Mouse (Mus musculus): ENCODE measurements around the gene Mif.
"Not testable (repeated sequence)": the region's sequence is repeated elsewhere in the genome, so short reads cannot be mapped to it uniquely, and the experiment has no call there.

Mif gene

DNA sequence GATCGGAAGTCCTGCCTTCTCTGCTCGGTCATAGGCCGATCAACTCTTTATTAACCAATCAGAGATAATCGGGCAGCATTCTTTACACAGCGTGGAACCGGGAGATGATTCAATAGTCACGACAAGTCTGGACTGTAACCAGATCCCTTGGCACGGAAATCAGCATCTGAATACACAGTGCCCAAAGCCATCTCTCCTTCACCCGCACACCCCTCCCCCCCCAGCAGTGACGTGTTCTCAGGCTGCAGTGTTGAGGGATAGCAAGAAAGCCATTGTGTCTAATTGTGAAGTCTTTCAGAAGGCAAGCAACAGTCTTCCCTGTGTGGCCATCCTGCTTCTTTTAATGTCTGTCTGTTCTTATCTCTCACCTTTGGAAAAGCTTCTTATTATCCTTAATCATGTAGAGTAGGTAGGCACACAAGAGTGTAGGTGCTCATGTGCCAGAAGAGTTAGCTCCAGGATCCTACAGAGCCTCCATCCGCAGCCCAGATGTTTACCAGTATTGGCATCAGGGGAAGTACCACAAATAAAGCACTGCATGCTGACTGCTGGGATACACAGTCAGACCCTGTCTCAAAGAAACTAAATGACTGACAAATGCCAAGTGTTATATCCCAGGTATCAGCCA is 13.0 kb upstream of the Mif start:
- DNase-seq, result peak; percentile 58

DNA sequence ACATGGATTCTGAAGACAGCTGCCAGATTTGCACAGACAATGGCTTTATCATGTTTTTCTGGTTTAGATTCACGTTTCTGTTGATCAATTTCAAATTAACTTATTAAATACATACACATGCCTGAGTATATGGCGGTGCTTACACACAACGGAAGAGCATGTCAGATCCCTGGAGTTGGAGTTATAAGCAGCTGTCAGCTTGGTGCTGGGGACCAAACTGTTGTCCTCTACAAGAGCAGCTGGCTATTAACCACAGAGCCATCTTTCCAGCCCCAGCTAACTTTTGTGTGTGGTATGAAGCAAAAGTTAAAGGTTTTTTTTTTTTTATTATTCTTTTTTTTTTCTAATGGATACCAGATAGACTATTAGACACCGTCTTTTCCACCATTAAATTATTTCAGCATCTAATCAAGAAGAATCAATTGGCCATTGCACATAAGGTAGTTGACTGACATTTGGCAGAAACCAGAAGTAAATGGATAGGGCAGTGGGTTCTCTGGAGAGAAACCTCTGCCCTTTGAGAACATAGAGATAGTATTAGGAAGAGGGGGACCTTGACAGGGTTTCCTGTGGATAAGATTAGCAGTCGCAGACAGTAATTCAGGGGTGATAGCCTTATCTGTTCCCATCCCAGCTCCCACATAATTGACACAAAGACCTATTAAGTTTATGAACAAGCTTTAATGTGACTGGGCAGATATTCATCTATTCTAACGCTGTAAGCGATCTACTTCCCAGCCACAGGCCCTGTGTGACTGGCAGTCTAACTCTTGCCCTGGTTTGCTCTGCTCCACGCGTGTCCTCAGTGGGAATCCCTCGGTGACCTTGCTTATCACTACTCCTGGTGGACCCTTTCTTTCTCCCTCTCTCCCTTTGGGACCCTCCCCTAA is 12.2 kb upstream of the Mif start:
- DNase-seq, result no peak

DNA sequence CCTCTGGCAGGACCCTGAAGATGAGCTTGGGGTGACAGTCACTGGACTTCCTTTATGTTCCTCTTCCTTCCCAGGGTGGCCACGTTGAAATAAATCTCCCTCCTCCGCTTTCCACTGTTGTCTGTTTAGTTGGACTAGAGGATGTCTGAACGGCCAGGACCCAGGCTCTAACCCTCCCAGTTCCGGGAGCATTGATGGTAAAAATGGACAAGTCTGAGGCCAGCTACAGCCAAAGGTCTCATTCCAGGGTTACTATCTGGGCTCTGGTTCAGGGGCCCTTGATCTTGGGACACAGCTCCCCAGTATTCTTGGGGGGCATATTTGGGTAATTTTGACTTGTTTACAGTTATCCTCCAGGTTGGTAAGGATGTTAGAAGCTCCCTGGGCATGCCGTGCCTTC is 1.5 kb upstream of the Mif start:
- no peak for DNase-seq

DNA sequence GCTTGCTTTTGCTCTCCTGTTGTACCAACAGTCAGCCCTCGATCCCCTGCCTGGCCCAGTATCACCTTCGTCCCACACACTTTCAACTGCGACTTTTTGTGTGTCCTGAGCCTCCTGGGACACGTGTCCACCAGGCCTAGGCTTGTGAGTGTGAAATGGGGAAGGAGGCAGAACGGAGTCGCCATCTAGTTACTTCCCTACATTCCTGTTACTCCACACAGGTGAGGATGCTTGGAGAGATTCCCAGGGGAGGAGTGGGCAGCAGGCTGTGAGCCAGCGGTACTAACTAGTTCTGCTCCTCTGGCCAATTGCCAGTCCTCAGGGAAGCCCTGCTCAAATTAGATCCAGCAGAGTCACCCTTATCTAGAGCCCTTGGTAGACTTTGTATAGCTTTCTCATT is 706 bp upstream of the Mif start:
- DNase-seq, result peak; percentile 46

DNA sequence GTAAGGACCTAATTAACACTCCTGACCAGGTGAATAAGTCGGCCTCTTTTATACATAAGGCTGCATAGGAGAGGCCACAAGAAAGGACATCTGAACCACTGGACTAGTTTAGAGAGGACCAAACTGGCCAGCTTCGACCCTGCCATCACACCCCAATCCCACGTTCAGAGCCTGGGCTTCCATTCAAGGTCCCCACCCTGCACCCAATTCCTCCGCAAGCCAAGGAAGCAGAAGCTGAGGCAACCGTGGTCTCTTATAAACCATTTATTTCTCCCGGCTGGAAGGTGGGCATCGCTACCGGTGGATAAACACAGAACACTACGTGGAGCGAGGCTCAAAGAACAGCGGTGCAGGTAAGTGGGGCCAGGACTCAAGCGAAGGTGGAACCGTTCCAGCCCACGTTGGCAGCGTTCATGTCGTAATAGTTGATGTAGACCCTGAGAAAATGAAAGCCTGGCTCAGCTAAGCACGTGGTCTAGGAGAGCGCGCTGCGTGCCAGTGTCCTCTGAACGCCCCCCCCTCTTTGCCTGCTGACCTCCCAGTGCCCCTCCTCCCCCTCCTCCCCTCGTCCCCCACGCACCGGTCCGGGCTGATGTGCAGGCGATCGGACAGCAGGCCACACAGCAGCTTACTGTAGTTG is 813 bp downstream of the Mif start:
- peak; percentile 61 for DNase-seq

DNA sequence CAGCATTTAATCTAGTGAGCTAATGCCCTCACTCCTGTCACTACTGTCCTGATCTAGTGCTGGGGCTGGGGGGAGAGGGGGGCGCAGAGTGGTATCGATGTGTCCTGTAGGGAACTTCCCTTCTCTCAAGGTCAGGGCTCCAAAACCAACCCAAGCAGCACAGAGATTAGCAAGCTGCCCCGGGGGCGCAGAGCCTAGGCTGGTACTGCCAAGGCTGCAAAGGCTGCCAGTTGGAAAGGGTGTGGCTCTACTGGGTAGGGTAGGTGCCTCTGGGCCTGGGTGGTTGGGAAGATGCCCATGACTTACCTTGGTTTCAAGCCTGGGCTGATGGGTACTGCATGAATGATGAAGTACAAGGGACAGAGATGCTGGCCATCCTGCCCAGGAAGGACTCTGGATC is 2.4 kb downstream of the Mif start:
- DNase-seq, result peak; percentile 62

DNA sequence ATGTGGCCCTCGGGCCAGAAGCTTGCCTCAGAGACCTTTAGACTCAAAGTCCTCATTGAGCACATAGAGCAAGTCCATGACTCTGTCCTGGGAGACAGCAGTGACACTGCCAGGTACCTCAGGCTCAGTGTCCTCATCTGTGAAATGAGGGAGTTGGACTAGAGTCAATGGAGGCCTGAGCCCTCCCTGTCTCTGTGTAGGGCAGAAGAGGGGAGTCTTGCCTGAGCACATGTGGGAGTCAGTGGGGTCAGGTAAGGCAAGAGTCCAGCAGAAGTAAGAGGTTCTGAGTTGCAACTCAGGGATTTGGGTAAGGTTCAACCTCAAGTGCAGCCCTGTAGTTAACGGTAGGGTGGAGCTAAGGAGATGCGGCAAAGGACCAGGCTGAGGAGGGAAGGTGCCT is 3.1 kb downstream of the Mif start:
- peak; percentile 45 for DNase-seq

DNA sequence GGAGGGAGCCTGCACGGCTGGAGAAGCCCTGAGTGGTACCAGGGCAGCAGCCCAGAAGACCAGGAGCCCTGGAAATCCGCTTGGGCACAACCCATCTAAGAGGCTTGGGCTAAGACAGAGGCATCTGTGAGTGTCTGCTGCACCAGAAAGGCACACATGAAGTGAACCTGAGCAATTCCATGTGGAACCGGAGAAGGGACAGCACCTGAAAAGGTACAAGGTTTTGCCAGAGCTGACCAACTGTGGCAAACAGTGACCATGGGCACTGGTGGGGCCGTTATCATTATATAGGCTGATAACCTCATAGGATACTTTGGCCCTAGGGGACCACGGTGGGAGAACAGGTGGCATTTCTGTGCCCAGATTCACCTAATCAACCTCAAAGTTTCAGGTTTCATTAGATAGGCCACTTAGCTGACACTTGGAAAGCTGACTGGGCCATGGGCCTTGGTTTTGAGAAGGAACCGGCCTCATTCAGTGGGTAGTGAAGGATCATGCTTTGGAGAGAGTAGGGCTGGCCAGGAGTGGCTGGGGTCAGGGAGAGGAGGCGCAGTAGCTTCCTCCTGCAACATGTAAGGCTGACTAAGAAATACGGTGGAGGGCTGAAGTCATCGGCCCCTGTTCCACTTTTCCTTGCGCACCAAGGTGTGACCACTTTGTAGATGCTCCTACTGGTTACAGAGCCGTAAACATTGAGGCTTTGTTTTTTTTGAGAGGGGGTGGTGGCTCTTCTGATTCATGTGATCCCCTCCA is 3.7 kb downstream of the Mif start:
- no peak for DNase-seq

DNA sequence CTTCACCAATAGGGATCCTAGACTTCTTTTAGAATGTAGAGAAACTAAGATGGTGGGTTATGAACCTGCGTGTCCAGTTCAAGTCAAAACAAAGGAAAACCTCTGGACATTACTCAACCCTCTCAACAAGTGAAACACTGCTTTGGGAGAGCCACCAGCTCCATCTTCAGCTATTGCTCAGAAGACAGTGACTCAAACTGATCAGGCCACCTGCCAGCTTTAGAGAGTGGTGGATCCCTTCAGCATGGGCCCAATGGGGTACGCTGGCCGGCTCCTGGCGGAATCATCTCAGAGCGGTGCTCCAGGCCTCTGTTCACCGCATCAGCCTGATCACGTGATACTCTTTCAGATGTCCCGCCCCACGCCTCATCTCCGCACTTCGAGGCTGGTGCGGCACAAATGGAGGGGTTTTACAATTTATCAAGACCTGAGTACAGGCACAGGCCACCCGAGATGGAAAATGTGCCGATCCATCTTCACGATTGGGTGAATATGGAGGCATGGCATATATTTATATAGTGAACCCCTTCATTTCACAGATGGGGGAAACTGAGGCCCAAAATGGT is 4.5 kb downstream of the Mif start:
- no peak for DNase-seq

DNA sequence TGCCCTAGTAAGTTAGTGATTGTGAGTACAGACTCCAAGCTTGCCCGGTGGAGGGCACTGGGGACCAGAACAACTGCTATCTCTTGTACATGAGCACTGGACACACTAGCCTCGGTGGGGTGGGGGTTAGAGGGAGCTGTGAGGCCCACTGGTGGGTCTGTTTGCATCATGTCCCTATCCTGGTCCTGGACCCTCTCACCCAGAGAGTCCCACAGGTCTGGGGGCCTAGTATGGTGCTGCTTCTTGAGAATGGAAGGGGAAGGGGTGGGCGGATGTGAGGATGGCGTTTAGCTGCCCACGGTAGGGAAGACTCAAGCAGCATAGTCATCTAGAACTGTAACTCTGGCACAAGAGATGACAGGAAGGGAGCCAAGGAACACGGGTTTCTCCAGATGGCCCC is 5.2 kb downstream of the Mif start:
- no peak for DNase-seq

DNA sequence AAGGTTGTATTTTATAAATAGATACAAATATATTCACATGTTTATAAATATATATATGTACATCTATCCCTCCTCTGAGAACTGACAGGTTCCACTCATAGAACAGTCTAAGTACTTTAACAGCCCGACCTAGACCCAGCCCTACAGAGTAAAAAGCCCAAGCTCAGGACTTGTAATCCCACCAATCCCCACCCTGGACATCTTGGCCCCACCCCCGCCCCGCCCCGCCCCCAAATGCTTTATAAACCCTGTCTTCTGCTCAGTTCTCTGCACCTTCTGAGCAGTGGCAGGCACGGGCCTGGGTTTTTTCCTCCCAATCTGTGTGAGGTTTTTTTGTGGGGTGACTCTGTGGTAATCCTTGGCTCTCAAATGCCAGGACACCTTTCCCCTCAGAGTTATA is 5.9 kb downstream of the Mif start:
- no peak for DNase-seq

DNA sequence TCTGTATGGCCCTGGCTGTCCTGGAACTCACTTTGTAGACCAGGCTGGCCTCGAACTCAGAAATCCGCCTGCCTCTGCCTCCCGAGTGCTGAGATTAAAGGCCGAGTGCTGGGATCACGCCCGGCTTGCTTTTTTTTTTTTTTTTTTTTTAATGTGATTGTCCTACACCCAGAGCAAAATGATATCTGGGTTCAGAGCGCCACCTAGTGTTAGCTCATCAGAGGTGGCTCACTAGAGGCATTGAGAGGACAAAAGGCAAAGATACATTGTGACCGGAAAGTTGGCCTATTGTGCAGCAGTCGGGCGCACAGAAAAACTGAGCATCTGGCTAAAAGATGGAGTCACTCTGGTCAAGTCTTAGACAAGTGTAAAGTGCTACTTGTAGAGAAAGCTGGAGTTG is 6.6 kb downstream of the Mif start:
- peak; percentile 78 for DNase-seq

DNA sequence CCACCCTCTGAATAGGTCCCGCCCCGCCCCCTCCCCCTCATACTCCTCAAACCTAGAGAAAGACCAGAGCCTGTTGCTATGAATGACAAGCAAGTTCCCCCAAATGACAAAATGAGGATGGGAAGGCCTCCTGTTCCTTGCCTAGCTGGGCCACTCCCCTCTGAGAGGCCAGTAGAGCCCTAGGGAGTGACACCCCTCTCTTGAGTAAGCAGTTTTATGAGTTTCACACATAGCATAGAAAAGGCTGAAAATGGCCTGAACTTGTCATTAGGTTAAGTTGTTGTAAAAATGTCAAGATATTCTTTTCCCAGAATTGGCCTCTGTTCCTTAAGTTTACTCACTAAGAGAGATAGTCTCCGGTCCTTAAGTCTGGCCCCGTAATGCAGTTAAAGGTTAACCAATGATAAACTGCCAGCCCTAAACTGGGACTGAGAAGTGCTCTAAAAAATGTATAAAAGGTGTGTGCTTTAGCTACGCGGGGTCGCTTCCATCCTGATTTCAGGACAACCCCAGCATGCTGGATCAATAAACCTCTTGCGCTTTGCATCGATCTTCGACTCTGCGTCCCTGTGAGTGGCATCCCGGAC is 7.4 kb downstream of the Mif start:
- no peak for DNase-seq

DNA sequence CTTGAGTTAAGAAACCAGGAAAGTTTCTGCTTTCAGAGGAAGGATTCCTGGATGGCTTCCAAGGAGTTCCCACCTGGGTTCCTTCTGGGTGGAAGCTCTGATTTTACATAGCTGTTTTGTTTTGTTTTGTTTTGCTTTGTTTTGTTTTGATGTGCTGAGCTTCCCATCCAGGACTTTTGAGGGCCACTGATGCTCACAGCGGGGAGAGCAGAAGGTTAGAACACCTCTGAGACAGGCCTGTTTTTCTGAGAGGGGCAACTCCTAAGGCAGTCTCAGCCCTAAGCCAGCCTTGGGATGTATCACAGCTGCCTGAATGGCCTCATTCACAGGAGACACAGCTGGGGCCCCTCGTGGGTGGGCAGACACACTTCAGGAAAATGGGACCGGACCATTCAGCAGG is 8.4 kb downstream of the Mif start:
- DNase-seq, result no peak

DNA sequence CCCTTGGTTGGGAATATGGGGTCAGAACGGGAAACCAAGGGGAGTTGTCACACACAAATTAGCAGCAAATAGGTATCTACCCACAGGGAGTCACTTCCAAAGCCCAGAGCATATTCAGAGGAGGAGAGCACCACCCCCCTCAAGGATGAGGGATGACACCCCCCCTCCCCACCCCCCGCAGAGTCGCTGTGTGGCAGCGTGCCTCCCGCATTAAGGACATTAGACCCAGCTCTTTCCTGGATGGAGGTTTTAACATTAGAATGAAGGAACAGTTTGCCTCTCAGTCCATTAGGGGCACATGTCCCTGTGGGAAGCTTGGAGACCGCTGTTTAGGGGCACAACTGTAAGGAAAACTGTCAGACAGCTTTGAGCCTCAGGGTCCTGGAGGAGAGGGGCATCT is 9.0 kb downstream of the Mif start:
- DNase-seq, result no peak

DNA sequence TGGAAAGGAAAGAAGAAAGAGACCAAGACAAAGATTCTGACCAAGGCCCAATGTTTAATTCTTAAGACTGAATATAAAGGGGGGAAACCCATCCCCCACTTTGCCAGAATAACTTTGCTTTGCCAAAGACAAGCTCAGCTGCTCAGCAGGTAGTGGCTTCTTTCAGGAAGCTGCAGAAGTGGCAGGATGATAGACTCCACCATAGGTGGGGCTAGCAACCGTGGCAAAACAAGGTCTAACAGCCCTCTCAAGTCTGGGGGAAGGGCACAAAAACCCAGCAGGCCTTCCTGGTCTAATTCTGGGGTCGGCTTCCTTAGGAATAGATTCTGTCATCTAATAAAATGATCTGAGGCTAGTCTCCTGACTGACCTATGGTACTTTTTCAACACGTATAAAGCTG is 11.7 kb downstream of the Mif start:
- no peak for DNase-seq

DNA sequence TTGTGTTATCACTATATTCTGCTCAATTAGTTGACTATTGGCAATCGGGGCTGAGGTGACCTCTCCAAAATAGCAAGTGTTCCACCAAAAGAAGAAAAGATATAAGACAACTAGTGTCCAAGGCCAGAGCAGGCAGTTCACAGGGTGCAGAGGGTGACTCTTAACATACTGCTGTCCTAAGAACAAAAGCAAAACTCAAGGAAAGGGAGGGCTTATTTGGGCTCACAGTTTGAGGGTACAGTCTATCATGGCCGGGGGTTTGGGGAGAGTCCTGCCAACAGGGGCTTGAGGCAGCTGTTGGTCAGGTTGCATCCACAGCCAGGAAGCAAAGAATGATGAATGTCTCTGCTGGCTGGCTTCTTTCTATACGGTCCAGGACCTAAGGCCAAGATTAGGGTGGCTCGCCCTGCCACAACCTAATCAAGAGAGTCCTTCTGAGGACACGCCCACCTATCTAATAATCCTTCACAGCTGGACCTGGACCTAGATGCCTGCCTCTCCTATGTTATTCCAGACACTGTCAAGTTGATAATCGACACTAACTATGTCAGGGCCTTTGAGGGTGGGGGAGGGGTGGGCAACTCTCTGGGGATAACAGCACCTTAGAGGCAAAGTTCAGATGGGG is 14.6 kb downstream of the Mif start:
- no peak for DNase-seq

DNA sequence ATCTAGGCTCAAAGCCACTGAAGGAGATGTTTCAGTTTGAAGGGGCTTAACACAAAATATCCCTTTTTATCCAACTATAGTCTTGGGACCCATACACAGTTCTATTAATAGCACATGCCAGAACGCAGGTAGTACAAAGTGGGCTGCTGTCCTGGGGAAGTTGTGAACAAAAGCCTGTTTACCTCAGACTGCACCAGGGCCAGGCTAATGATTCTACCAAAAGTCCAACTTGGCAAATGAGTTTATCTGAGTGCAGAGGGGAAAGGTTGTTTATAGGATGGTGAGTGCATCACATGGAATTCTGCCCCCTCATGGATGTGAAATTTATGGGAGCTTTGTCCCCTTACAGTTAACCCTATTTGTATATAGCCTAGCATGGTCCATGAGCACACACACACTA is 15.2 kb downstream of the Mif start:
- DNase-seq, result no peak

DNA sequence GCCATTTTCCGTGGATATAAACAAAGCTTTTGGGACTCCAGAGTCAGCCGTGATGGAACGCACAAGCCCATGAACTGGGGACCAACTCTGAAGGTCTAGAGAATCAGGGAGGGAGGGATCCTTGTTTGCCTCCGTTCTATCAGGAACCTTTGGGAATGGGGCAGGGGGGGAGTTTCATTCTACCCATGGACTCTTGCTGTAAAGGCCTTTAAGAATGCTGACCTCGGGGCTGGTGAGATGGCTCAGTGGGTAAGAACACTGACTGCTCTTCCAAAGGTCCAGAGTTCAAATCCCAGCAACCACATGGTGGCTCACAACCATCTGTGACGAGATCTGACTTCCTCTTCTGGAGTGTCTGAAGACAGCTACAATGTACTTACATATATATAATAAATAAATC is 16.1 kb downstream of the Mif start:
- not testable (repeated sequence) for DNase-seq

DNA sequence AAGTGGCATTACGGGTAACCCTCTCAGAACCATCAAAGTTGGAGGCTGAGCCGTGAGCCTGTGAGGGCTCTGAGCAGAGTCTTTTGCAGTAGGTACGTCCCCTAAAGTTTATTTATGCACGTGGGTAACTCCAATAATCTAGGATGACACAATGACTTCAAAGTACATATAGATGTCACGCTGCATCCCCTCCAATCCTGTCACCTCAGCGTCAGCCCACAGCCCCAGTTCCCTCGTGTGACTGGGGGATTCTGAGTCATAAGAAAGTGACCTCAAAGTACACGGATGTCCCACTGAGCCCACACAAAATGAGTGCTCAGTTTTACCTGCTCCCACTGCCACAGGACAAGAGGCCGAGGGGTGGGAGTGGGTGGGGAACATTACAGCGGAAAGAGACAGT is 20.9 kb downstream of the Mif start:
- DNase-seq, result no peak

DNA sequence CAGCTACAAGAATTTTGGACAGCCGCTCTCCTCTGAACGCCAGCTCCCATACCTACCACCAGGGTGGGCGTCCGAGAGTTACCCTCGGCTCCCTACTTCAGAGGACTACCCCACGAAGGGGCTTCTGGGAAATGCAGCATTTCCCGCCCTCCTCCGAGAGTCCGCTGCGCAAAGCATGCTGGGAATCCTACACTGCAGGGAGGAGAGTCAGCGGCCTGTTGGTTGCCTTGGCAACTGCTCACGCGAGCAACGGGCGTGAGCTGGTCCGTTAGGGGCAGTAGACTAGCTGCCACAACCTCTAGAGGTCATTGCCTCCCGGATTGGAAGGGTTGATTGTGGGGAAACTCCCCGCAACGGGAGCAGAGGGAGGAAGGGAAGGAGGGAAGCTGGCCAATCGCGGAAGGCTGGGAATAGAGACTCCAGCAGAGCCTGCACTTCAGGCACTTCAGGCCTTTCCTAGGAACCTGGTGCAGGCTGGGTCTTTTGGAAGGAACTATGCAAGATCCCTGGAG is 22.7 kb downstream of the Mif start, which contains the start of gene Gstt2:
TSS of gene Gstt2 (minus strand) at position 177 of the 512 bp plus-strand sequence.
- peak; percentile 98 for DNase-seq
